Mouse (Mus musculus) cerebellum, adult 18-20 months (tissue): ENCODE data around the gene Olfr1367.

Experiments
- DNase-seq, 2 experiments: peaks; one replicate each; pipeline ENCODE4 v3.0.0; 2021

The Olfr1367 gene

DNA sequence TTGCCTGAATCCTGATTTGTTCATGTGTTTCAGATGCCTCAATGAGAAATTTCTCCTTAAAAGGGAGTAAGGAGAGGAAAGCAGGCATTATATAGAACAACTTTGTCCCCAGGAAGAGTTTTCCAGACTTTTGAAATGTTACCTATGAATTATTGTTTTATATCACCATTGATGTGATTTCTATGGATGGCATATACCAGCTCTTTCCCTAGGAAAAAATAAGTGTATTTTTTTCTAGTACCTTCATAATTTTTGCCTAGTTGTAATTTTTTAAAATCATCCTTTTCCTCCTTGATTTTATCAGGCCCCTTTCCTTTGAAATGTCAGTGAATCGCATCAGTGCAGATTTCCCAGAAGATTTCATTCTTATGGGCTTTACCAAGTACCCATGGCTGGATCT, at the start of gene Olfr1367:
Gene Olfr1367, plus strand, starts transcription at position 301 of the 400 bp plus-strand sequence.
- no peak for DNase-seq

DNA sequence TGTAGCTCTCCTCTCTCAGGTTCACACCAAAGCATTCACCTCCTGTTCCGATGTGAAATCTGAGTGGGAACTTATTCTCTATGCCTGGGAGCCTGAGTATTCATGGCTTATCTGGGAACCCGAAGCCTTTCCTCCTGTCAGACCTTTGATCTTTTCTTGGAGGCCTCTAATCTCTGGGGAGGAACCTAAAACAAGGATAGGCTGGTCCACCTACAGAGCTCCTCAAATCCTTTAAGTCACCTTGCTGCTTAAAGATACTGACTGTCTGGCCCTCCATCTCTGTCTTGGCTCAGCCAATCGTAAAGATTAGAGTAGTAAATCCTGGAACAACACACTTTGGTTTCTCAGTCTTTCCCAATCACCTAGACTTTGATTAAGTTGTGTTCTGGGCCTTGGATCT, 48.2 kb upstream of the Olfr1367 start:
- DNase-seq: no peak

DNA sequence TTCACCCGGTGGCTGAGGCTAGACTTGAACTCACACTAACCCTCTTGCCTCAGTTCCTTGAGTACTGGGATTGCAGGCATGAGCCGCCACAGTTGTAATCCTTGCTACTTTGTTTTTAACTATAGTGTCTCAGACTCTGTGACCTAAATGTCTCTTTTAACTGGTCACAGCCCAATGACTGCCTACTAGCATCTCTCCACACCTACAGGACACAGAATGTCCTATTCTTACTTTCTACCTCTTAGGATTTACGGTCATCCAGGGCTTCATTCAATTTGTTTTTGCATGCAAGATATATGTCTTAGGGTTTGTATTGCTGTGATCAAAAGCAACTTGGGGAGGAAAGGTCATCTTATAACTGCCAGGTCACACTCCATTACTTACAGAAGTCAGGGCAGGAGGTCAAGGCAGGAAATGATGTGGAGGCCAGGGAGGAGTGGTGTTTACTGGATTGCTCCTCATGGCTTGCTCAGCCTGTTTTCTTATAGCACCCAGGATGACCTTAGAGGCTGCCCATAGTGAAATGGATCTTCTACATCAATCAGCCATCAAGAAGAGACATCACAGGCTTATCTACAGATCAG, 42.1 kb upstream of the Olfr1367 start:
- no peak for DNase-seq

DNA sequence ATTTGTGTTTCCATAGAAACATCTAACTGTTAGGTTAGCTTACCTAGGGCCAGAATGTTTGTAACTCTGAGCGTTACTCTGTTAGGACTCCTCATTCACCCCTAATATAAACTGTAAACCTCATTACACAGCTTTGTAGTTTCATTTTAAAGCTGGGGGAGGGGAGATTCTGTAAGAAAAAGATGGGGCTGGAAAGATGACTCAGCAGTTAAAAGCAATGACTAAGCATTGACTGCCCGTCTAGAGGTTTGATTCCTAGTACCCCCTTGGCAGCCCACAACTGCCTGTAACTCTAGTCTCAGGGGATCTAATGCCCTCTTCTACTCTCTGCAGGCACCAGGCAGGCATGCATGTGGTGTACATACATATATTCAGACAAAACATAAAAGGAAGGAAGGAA, 36.9 kb upstream of the Olfr1367 start:
- DNase-seq: no peak

DNA sequence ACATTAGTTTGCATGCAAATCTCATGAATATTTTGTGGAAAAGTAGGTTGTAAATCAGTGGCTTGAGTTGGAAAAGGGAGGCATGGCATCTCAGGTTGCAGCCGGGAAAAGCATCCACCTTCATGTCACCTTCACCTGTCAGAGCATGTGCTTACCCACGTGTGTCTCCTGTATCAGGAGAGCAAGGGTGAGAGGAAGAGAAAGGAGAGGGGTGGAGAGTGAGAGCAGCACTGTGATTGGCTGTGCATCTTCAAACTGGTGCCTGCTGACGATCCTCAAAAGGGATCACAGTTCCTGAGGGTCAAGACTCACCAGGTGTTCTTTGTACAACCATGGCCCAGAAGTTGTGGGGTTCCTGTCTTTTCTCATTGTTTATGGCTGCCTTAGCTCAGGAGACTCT, 34.8 kb upstream of the Olfr1367 start, which contains the start of gene Gpx6:
Gene Gpx6, plus strand, starts transcription at position 200 of the 400 bp plus-strand sequence.
- no peak for DNase-seq

DNA sequence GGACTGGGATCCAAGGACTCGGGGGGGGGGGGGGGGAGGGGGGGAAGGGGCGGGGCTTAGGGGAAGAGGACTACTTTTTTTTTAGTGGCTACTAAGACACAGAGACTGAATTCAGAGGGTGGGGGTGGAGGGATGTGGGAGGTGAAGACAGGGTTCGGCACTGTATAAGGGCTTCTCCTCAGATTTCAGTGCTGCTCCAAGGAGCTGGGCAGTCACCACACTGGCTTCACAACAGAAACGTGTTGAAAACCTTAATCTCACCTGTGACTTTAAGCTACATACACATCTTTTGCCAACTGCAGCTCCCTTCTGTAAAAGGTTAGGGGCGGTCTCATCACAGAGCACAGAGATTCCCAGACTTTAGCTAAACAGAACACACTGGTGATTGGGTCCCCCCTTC, 33.9 kb upstream of the Olfr1367 start:
- DNase-seq: no peak

DNA sequence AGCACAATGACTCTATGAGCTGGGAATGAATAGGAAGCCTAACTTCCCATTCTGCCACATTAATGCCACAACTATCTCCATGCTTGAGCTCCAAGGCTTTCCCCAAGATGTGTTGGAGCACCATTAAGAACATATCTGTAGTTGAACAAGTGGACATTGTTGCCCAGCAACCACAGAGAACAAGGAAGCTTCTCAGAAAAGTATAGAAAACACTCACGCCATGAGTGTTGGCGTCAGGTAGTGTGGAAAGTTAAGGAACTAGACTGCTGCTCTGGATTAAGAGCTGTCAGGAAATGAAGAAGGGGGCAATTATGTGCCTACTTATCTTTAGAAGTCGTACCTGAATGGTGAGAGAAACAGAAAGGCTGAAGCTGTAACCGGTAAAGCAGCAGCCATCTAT, 32.8 kb upstream of the Olfr1367 start:
- DNase-seq: no peak

DNA sequence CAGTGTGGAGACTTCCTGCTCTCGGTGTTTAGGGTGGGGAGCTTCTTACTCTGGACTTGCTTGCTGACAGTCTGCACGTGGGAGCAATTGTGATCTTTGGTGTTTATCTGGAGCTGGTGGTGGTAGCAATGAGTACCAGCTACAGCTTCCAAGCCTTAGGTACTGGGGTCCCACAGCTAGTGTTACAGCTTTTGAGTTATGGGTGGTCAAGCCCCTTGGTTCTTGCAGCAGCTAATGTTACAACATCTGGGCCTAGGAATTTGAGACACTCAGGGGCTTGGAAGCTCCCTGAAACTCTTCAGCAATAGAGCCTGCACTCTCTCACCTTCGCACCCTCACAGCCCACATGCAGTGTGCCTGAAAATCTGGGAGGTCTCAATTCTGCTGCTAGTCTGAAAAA, 26.4 kb upstream of the Olfr1367 start:
- DNase-seq: no peak

DNA sequence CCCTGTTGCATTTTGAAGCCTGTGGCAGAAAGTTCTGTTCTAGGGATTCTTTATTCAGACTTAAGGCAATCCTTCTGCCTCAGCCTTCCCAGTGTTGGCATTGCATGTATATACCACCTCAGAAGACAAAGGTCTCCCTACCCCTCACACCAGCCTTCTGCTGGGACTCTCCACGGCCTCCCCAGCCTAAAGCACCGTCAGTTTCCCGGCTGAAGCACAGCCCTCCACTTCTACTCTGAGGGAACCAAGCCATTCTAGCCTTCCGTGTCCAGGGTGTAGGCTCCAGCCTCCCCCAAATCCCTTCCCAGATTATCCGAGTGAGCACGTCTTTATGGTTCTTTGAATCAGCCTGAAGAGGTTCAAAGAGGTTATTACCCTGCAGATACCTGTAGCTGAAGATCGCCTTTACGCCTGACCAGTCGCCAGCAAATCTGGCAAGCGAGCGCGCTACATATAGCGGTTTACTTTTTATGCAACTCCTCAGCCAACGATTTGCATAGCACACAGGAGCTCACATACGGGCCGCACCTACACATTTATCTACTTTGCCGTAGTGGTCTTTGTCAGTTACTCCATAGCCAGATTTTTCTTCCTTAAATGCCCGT, 24.7 kb upstream of the Olfr1367 start:
- DNase-seq: peak; percentile 21 to 38

DNA sequence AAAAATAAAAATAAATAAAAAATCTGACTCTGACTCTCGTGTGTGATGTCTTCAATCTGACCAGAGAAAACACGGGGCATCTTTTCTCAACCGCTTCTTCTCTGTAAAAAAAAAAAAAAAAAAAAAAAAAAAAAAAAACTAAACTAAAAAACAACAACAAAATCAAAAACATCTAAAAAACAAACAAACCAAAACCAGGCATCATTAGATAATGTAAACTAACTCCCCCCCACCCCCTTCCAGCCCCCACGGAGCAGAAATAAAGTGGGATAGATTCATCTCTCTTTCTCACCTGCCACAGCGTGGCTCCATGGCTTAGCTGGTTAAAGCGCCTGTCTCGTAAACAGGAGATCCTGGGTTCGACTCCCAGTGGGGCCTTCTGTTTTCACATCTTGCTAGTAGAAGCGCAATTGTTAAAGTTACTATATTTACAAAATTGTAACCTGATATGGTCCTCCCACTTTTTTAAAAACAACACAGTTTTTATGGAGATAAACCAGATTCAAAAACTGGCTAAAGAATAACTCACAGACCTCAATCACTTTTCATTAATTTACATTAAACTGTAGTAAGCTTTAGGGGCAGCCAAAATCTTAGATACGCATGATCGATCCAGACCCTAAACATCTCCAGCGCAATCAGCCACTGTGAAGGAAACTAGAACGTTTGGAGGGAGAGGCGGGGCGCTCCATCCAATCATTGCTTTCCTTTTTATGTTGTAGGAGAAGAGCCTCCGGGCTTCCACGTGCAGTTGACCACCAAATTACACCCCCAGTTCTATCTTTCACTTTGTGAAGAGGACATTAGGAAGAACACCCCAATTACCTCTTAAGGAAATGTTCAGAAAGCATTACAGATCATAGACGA, 24.0 kb upstream of the Olfr1367 start:
- peak; percentile 69 to 73 for DNase-seq

DNA sequence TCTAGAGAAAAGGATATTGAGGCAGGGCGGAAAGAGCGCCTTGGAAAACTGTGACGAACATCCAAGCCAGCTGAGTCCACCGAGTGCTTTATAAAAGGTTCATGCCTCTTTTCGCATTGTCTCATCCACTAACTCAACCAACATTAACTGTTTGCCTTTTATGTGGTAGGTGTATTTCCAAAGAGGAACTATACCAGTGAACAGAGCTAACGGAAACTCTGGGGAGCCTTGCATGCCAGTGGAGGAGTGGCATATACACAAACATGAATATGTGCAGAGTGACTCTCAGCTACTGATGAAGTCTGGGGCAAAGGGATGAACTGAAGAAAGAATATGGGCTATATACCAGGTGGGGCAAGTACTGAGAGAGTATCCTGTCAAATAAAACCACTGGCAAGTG, 23.3 kb upstream of the Olfr1367 start:
- no peak for DNase-seq

DNA sequence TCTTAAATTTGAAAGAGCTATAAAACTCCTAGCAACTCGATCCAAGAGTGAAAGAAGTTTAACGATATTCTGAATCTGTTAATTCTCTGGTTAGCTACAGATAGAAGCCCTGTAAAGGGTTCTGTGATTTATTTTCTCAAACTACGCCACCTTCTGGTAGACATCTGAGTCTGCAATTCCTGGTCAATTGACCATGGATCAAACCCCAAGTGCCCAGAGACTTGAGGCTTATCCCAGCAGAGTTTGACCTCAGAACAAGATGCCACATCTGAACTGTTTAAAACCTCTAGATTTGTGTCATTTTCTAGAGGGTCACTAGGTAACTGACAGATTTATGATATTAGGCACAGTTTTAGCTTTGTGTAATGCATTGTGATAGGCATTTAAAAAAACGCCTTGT, 20.5 kb upstream of the Olfr1367 start:
- DNase-seq: no peak

DNA sequence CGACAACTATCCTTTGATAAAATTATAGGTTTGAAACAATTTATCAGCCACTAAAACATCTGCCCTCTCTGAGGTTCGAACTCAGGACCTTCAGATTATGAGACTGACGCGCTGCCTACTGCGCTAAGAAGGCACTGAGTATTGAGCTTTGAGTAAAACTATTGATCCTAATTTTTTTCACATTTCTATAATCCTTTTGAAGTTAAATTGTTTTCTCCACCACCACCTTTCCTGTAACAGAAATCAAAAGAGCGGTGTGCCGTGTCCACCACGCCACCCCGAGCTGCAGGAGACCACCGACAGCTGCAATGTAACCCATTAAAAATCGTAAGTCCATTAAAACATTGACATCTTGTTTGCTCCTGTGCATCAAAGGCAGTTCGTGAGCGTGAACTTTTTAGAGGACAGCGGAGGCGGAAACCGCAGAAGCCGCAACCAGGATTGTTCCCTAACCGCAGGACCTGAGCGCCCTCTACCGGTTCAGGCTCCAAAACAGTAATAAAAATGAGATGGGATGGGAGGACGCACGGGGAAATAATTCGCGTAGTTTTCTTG, 20.0 kb upstream of the Olfr1367 start:
- DNase-seq: peak; percentile 83 to 87

DNA sequence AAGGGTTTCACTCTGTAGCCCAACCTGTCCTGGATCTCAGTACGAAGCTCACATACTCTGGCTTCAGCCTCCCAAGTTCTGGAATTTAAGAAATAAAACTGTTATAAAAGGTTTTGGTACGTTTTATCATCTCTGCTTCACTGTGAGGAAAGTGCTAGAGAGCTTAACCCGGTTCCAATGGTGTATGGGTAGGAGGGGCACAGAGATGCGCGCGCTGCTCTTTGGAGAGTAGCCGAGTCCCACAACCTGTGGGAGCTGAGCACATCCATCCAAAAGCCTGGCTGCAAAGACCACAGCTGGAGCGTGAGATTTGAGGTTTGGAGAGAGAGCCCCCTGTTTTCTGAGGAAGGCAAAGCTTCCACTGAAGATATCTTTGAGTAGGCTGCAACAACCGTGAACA, 19.3 kb upstream of the Olfr1367 start:
- DNase-seq: no peak

DNA sequence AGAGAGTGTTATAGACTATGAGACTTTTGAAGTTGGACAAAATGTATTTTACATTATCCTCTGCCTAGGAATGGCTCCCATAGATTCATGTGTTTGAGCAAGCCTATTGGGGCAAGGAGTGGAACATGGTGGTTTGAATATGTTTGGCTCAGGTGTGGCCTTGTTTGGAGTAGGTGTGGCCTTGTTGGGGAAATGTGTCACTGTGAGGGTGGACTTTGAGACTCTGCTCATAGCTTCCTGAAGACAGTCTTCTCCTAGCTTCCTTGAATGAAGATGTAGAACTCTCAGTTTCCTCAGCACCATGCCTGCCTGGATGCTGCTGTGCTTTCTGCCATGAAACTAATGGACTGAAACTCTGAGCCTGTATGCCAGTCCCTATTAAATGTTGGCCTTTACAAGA, 3.9 kb downstream of the Olfr1367 start:
- DNase-seq: no peak

DNA sequence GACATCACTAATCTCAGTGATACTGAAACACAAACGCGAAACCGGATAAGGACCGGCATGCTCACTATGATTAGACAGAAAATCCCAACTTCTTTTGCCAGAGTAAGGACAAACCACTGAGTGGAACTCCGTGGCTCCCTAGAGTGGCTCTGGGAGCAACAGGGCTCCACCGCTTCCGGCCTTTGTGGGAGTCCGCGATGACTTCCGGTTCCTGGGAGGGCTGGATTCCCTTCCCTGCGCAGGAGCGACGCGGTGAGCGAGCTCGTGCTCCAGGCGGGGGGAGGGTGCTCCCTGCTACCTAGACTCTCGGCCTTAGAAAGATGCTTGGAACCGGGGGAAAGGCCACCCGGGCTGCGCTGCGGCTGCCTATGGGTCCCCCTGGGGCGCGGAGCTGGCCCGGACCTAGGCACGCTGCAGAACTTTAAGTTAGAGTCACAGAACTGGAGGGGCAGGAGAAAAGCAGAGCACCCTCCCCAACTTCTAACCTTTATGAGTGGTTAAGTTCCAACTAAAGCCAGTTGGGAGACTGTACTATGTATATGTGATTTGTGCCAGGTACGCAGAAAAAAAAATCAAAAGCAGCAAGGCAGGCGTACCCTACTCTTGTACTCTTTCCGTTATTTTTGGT, 16.0 kb downstream of the Olfr1367 start, which contains the start of gene Zscan12:
Gene Zscan12, plus strand, starts transcription at position 200 of the 628 bp plus-strand sequence.
- DNase-seq: peak; percentile 90 to 96

DNA sequence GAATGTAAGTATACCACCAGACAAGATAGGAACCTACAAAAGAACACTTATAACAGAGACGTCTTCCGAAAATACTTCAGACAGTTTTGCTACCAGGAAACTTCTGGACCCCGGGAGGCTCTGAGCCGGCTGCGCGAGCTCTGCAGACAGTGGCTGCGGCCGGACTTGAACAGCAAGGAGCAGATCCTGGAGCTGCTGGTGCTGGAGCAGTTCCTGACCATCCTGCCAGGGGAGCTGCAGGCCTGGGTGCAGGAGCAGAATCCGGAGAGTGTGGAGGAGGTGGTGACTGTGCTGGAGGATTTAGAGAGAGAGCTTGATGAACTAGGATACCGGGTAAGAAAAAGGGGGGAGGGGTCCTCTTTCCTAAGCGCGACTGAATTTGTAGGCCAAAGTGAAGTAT, 17.0 kb downstream of the Olfr1367 start:
- DNase-seq: peak; percentile 9 to 23

DNA sequence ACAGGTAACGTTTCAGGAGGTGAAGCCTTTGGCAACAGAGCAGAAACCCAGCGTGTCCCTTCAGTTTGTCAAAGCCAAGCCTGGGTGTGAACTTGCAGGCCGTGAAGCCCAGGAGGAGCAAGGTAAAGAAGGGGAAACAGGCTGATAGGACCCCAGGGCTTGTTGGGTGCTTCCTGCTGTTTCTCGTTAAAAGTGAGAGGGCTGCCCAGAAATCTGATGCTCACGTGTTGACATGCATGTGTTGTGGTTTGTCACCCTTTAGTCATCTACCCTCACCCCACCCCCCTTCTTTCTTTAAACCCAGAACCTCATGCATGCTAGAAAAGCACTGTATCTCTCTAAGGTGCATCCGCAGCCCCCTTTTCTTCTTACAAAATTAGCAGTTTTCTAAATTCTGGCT, 19.9 kb downstream of the Olfr1367 start:
- DNase-seq: no peak

DNA sequence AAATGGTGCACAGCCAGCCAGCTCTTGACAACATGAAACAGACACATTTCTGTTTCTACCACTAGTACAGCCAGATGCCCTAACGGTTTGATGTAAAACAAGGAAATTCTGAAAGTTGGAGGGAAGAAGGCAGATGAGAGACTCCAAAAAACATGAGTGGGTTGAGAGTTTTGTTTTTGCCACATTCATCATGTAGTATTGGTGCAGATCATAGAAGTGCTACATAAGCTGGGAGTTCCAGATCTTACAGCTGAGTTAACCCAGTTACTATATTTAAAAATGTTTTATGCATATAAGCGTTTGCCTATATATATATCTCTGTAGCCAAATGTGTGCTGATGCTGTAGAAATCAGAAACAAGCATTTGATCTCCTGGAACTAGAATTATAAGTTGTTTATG, 26.0 kb downstream of the Olfr1367 start:
- DNase-seq: no peak

DNA sequence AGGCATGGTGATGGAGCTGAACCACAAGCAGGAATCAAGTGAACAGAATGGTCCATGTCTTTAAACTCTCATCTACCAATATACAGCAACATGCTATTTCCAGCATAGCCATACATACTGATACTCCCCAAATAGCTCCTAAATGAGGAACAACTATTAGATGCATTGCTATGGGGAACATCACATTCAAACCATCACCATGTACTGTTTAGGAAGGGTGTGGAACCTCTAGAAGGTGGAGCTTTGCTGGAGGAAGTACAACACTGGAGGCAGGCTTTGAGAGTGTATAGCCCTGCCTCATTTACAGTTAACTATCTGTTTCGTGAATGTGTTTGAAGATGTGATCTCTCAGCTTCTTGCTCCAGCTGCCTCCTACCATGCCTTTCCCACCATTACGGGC, 31.1 kb downstream of the Olfr1367 start:
- no peak for DNase-seq

DNA sequence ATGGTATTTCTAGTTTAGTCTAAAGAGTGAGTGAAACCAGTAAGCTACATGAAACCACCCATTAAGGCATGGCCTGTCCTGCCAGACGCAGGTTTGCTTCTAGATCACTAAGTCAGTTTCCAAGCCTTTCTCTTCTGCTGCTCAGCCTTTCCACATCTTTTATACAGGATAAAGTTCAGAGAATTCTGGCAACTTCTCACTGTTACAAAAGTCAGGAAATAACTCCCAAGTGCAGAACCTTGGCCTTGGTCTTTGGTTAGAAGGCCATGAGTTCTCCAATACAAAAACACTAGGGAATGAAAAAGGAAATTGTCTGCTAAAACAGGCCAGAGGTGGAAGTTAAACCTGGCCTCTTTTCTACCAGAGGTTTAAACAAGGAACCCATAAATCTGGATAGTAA, 48.5 kb downstream of the Olfr1367 start:
- no peak for DNase-seq

DNA sequence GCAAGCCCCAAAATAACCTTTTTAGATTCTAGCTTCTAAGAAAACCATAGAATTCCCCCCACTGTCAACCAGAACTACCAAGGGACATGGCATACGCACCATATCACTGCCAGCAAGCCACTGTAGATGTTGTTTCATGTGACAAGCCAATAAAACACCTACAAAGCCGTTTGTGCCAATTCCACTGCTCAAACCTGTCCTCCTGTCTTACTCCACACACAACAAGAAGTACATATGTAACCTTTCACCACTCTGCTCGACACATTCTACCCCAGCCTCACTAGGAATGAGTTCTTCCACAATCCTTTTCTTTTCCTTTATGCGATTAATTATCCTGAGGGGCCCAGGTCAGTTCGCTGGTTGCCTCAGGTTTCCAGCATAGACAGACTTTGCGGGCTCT, 48.9 kb downstream of the Olfr1367 start:
- no peak for DNase-seq

DNA sequence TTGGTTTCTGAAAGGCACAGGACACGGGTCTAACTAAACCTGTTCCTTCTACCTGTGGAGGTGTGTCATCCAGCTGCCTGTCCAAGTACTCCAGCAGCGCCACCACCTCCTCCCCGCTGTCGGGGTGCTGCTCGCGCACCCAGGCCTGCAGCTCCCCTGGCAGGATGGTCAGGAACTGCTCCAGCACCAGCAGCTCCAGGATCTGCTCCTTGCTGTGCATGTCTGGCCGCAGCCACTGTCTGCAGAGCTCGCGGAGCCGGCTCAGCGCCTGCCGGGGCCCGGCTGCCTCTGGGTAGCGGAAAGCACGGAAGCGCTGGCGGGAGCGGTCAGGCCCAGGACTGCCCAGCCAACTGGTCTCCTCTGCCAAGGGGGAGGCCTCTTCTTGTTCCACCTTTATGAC, 49.3 kb downstream of the Olfr1367 start:
- peak; percentile 28 to 39 for DNase-seq
